Mouse (Mus musculus): Measurements from ENCODE around the gene Rnh1. TPM values are rescaled to one million over a fixed set of nuclear protein-coding genes. Genes with fewer than 3 reads are reported as not detected.

Rnh1 gene
- polyA plus RNA-seq, 1 experiment from 2014 or later, result 93.7 TPM

- 73% methylated on average over 5 of the region's 5 CpGs for WGBS
- Histone ChIP-seq H3K4me2 (no peak overlapping the region), H3K4me1 (replicated peaks; ENCODE audit: control insufficient read depth, insufficient read depth, low read length) (peaks cover 39% of the 10 kb centered on the region), H3K4me3 (ENCODE audit: low read depth, low read length) (no peak overlapping the region), H3K27me3 (replicated peaks; ENCODE audit: control insufficient read depth, insufficient read depth, low read length) (0 out of 2 replicates have a peak, but pooled peaks cover 5% of the 10 kb centered on the region), H3K36me3 (ENCODE audit: control insufficient read depth, insufficient read depth, low read length) (no peaks in the 10 kb centered on the region), H3K27ac (ENCODE audit: low read depth, low read length) (no peak overlapping the region; the same call in 1 of the 2 replicates), H3K9ac (ENCODE audit: low read depth, low read length) (no peak overlapping the region), H3K9me3 (ENCODE audit: control insufficient read depth, low read length) (no peaks in the 10 kb centered on the region)
- no peak for ATAC-seq (replicated peaks; ENCODE audit: low FRiP score)
- DNase-seq (ENCODE audit: low spot score), result no peak
These were observed 51.6 kb downstream of the Rnh1 start for GRCm38 (mm10) chr7:141121051-141121531.

GRCm38 (mm10) chr7:141120605-141121004 is 52.1 kb downstream of the Rnh1 start:
- ATAC-seq (replicated peaks; ENCODE audit: low FRiP score) (no peak), DNase-seq (ENCODE audit: low spot score) (no peak)
- WGBS, result 69% methylated on average over 3 of the region's 3 CpGs
- H3K4me1 ChIP-seq (replicated peaks; ENCODE audit: control insufficient read depth, insufficient read depth, low read length), result peaks cover 36% of the 10 kb centered on the region
- H3K4me3 ChIP-seq (ENCODE audit: low read depth, low read length), result no peak overlapping the region
- H3K9ac ChIP-seq (ENCODE audit: low read depth, low read length), result no peak overlapping the region
- no peaks in the 10 kb centered on the region for H3K9me3 ChIP-seq (ENCODE audit: control insufficient read depth, low read length)
- 0 out of 2 replicates have a peak, but pooled peaks cover 5% of the 10 kb centered on the region for H3K27me3 ChIP-seq (replicated peaks; ENCODE audit: control insufficient read depth, insufficient read depth, low read length)
- no peaks in the 10 kb centered on the region for H3K36me3 ChIP-seq (ENCODE audit: control insufficient read depth, insufficient read depth, low read length)
- no peak overlapping the region; the same call in 1 of the 2 replicates for H3K27ac ChIP-seq (ENCODE audit: low read depth, low read length)
- no peak overlapping the region for H3K4me2 ChIP-seq

GRCm38 (mm10) chr7:141119487-141119886 is 53.2 kb downstream of the Rnh1 start:
- peaks cover 32% of the 10 kb centered on the region for H3K4me1 ChIP-seq (replicated peaks; ENCODE audit: control insufficient read depth, insufficient read depth, low read length)
- H3K4me2 ChIP-seq, result no peak overlapping the region
- 65% methylated on average over 3 of the region's 3 CpGs for WGBS
- no peak for DNase-seq (ENCODE audit: low spot score)
- ATAC-seq (replicated peaks; ENCODE audit: low FRiP score), result no peak
- no peak overlapping the region for H3K9ac ChIP-seq (ENCODE audit: low read depth, low read length)
- H3K27ac ChIP-seq (ENCODE audit: low read depth, low read length), result no peak overlapping the region
- 0 out of 2 replicates have a peak, but pooled peaks cover 5% of the 10 kb centered on the region for H3K27me3 ChIP-seq (replicated peaks; ENCODE audit: control insufficient read depth, insufficient read depth, low read length)
- no peaks in the 10 kb centered on the region for H3K9me3 ChIP-seq (ENCODE audit: control insufficient read depth, low read length)
- no peaks in the 10 kb centered on the region for H3K36me3 ChIP-seq (ENCODE audit: control insufficient read depth, insufficient read depth, low read length)
- H3K4me3 ChIP-seq (ENCODE audit: low read depth, low read length), result no peak overlapping the region

GRCm38 (mm10) chr7:141117636-141118035 is 55.0 kb downstream of the Rnh1 start, which contains the start of gene Ano9:
Gene Ano9 (minus strand): TSS chr7:141117806.
- no peak for ATAC-seq (replicated peaks; ENCODE audit: low FRiP score)
- WGBS, result 28% methylated on average over 9 of the region's 9 CpGs
- H3K4me1 ChIP-seq (replicated peaks; ENCODE audit: control insufficient read depth, insufficient read depth, low read length), result peaks cover 30% of the 10 kb centered on the region
- H3K9me3 ChIP-seq (ENCODE audit: control insufficient read depth, low read length), result no peaks in the 10 kb centered on the region
- no peak within 1 kb of the TSS for H3K27ac ChIP-seq (ENCODE audit: low read depth, low read length)
- H3K4me3 ChIP-seq (ENCODE audit: low read depth, low read length), result no peak within 1 kb of the TSS
- no peaks in the 10 kb centered on the region for H3K36me3 ChIP-seq (ENCODE audit: control insufficient read depth, insufficient read depth, low read length)
- 0 out of 2 replicates have a peak, but pooled peaks cover 5% of the 10 kb centered on the region for H3K27me3 ChIP-seq (replicated peaks; ENCODE audit: control insufficient read depth, insufficient read depth, low read length)
- no peak for DNase-seq (ENCODE audit: low spot score)
- no peak within 1 kb of the TSS for H3K4me2 ChIP-seq
- no peak within 1 kb of the TSS for H3K9ac ChIP-seq (ENCODE audit: low read depth, low read length)

- Histone ChIP-seq H3K9me3 (ENCODE audit: control insufficient read depth, low read length) (no peaks in the 10 kb centered on the region), H3K4me3 (ENCODE audit: low read depth, low read length) (no peak overlapping the region), H3K9ac (ENCODE audit: low read depth, low read length) (no peak overlapping the region), H3K27ac (ENCODE audit: low read depth, low read length) (no peak overlapping the region), H3K4me1 (replicated peaks; ENCODE audit: control insufficient read depth, insufficient read depth, low read length) (peaks cover 21% of the 10 kb centered on the region), H3K27me3 (replicated peaks; ENCODE audit: control insufficient read depth, insufficient read depth, low read length) (0 out of 2 replicates have a peak, but pooled peaks cover 5% of the 10 kb centered on the region), H3K36me3 (ENCODE audit: control insufficient read depth, insufficient read depth, low read length) (no peaks in the 10 kb centered on the region), H3K4me2 (no peak overlapping the region)
- WGBS, result 81% methylated on average over 9 of the region's 9 CpGs
- ATAC-seq (replicated peaks; ENCODE audit: low FRiP score), result no peak
- no peak for DNase-seq (ENCODE audit: low spot score)
These were observed 56.8 kb downstream of the Rnh1 start for GRCm38 (mm10) chr7:141115874-141116273.

MicroRNAs encoded within 50 kb of the gene (microRNA counts, 519-probe panel; counts per million panel counts)
- 6,029 counts per million, percentile 67 among the panel's probes with 10 or more counts for microRNA mmu-miR-210

Small RNA genes within 50 kb of the gene (microRNA-seq; reads per million reads assigned to microRNA genes)
- gene Mir210 (ENCODE audit: borderline number of aligned reads), result 1,423 reads per million, percentile 77 among the genes with 10 or more reads in this experiment

Other genes with a start within 250 kb of the Rnh1 start
- 13.1 and 13.2 TPM in 2 replicates for gene Pgghg, start 231.5 kb downstream of the Rnh1 start, polyA plus RNA-seq (2014; fragmentation: Nextera tagmentation; extraction: Ambion mirVana)
- 0.58 and 0.60 TPM in 2 replicates for gene Ifitm5, start 222.6 kb downstream of the Rnh1 start, polyA plus RNA-seq (2014; fragmentation: Nextera tagmentation; extraction: Ambion mirVana)
- gene Gm45717, start 216.9 kb downstream of the Rnh1 start, polyA plus RNA-seq (2014; fragmentation: Nextera tagmentation; extraction: Ambion mirVana), result not detected in 2 replicates
- 478 and 500 TPM in 2 replicates for gene Ifitm2, start 216.9 kb downstream of the Rnh1 start, polyA plus RNA-seq (2014; fragmentation: Nextera tagmentation; extraction: Ambion mirVana)
- gene Ifitm1, start 205.6 kb downstream of the Rnh1 start, polyA plus RNA-seq (2014; fragmentation: Nextera tagmentation; extraction: Ambion mirVana), result 32.7 and 33.5 TPM in 2 replicates
- 45.0 and 47.5 TPM in 2 replicates for gene Ifitm3, start 162.1 kb downstream of the Rnh1 start, polyA plus RNA-seq (2014; fragmentation: Nextera tagmentation; extraction: Ambion mirVana)
- 0.90 and 0.97 TPM in 2 replicates for gene Ifitm6, start 154.9 kb downstream of the Rnh1 start, polyA plus RNA-seq (2014; fragmentation: Nextera tagmentation; extraction: Ambion mirVana)
- gene Gm17387, start 143.7 kb downstream of the Rnh1 start, polyA plus RNA-seq (2014; fragmentation: Nextera tagmentation; extraction: Ambion mirVana), result not detected in 2 replicates
- 3.4 and 4.7 TPM in 2 replicates for gene B4galnt4, start 111.8 kb downstream of the Rnh1 start, polyA plus RNA-seq (2014; fragmentation: Nextera tagmentation; extraction: Ambion mirVana)
- 1.9 and 2.7 TPM in 2 replicates for gene Pkp3, start 94.6 kb downstream of the Rnh1 start, polyA plus RNA-seq (2014; fragmentation: Nextera tagmentation; extraction: Ambion mirVana)
- 21.4 and 23.5 TPM in 2 replicates for gene Sigirr, start 72.3 kb downstream of the Rnh1 start, polyA plus RNA-seq (2014; fragmentation: Nextera tagmentation; extraction: Ambion mirVana)
- 0.09 and 0.41 TPM in 2 replicates for gene Ano9, start 55.1 kb downstream of the Rnh1 start, polyA plus RNA-seq (2014; fragmentation: Nextera tagmentation; extraction: Ambion mirVana)
- 134 and 147 TPM in 2 replicates for gene Ptdss2, start 50.5 kb downstream of the Rnh1 start, polyA plus RNA-seq (2014; fragmentation: Nextera tagmentation; extraction: Ambion mirVana)
- 112 and 118 TPM in 2 replicates for gene Hras, start 21.1 kb upstream of the Rnh1 start, polyA plus RNA-seq (2014; fragmentation: Nextera tagmentation; extraction: Ambion mirVana)
- gene Lrrc56, start 21.3 kb upstream of the Rnh1 start, polyA plus RNA-seq (2014; fragmentation: Nextera tagmentation; extraction: Ambion mirVana), result 20.8 and 20.9 TPM in 2 replicates
- 1.8 and 2.6 TPM in 2 replicates for gene Lmntd2, start 41.2 kb upstream of the Rnh1 start, polyA plus RNA-seq (2014; fragmentation: Nextera tagmentation; extraction: Ambion mirVana)
- gene Rassf7, start 43.0 kb upstream of the Rnh1 start, polyA plus RNA-seq (2014; fragmentation: Nextera tagmentation; extraction: Ambion mirVana), result 35.1 TPM in 2 replicates
- gene Phrf1, start 55.9 kb upstream of the Rnh1 start, polyA plus RNA-seq (2014; fragmentation: Nextera tagmentation; extraction: Ambion mirVana), result 70.9 and 81.0 TPM in 2 replicates
- gene Irf7, start 93.6 kb upstream of the Rnh1 start, polyA plus RNA-seq (2014; fragmentation: Nextera tagmentation; extraction: Ambion mirVana), result 4.0 and 4.1 TPM in 2 replicates
- gene Cdhr5, start 103.9 kb upstream of the Rnh1 start, polyA plus RNA-seq (2014; fragmentation: Nextera tagmentation; extraction: Ambion mirVana), result 0.44 and 0.53 TPM in 2 replicates
- 1.2 and 1.6 TPM in 2 replicates for gene Sct, start 106.3 kb upstream of the Rnh1 start, polyA plus RNA-seq (2014; fragmentation: Nextera tagmentation; extraction: Ambion mirVana)
- gene Drd4, start 119.1 kb upstream of the Rnh1 start, polyA plus RNA-seq (2014; fragmentation: Nextera tagmentation; extraction: Ambion mirVana), result 0.16 and 0.17 TPM in 2 replicates
- 48.6 and 54.0 TPM in 2 replicates for gene Deaf1, start 154.8 kb upstream of the Rnh1 start, polyA plus RNA-seq (2014; fragmentation: Nextera tagmentation; extraction: Ambion mirVana)
- gene Tmem80, start 154.9 kb upstream of the Rnh1 start, polyA plus RNA-seq (2014; fragmentation: Nextera tagmentation; extraction: Ambion mirVana), result 22.2 and 27.4 TPM in 2 replicates
- gene Eps8l2, start 166.0 kb upstream of the Rnh1 start, polyA plus RNA-seq (2014; fragmentation: Nextera tagmentation; extraction: Ambion mirVana), result 5.4 and 7.7 TPM in 2 replicates
- gene Taldo1, start 219.3 kb upstream of the Rnh1 start, polyA plus RNA-seq (2014; fragmentation: Nextera tagmentation; extraction: Ambion mirVana), result 442 and 472 TPM in 2 replicates
- gene Gatd1, start 241.3 kb upstream of the Rnh1 start, polyA plus RNA-seq (2014; fragmentation: Nextera tagmentation; extraction: Ambion mirVana), result 35.0 and 41.6 TPM in 2 replicates

Measured in liver, embryonic 11.5 days (tissue).